Mouse (Mus musculus): ENCODE data around the gene Snrnp35. TPM values are rescaled to one million over a fixed set of nuclear protein-coding genes. Genes with fewer than 3 reads are reported as not detected.
A peak's percentile ranks its signal among the peaks of the same experiment; 100 is the strongest.

The Snrnp35 gene
- polyA plus RNA-seq, 1 experiment from 2014 or later: 10.8 TPM

- no peaks in the 10 kb centered on the region for H3K9me3 ChIP-seq (replicated peaks)
- H3K4me1 ChIP-seq (replicated peaks): peaks cover 50% of the 10 kb centered on the region
- H3K4me2 ChIP-seq: peak overlapping the region; percentile 76
- peak overlapping the region; percentile 58 for H3K9ac ChIP-seq
- H3K4me3 ChIP-seq (replicated peaks): peak overlapping the region; percentile 97
- H3K27me3 ChIP-seq: 0 out of 2 replicates have a peak, but pooled peaks cover 7% of the 10 kb centered on the region
- peaks cover 28% of the 10 kb centered on the region for H3K36me3 ChIP-seq (replicated peaks)
- 70% methylated on average over 4 of the region's 4 CpGs for WGBS (ENCODE audit: insufficient replicate concordance)
- H3K27ac ChIP-seq (replicated peaks): peak overlapping the region; percentile 93; the same call in 1 of the 2 replicates
- ATAC-seq (ENCODE audit: insufficient read depth): no peak
These were observed 57.0 kb downstream of the Snrnp35 start for GRCm38 (mm10) chr5:124539905-124540304.

DNA sequence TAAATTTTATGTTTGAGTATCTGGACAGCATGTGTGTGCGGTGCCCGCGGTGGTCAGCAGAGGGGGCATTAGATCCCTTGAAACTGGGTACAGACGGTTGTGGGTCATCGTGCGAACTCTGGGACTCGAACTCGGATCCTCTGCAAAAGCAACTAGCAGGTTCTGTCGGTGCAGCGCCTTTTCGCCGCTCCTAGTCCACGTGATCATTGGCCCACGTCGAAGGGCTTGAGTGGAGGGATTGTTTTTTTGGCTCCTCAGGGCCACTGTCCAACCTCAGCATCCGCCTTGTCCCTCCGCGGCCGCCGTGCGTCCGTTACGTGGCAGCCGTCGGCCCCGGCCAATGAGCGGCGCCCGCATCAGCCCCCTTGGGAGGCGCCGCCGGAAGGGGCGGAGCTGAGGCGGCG lies 57.5 kb downstream of the Snrnp35 start, which contains the start of gene Tmed2:
TSS of gene Tmed2 (plus strand) at position 313 of the 404 bp plus-strand sequence.
- WGBS (ENCODE audit: insufficient replicate concordance): under 1% methylated on average over 35 of the region's 35 CpGs
- Histone ChIP-seq H3K36me3 (replicated peaks) (peaks cover 33% of the 10 kb centered on the region), H3K4me3 (replicated peaks) (peak within 1 kb of the TSS; percentile 97), H3K27me3 (0 out of 2 replicates have a peak, but pooled peaks cover 7% of the 10 kb centered on the region), H3K27ac (replicated peaks) (peak within 1 kb of the TSS; percentile 93), H3K4me1 (replicated peaks) (peaks cover 46% of the 10 kb centered on the region), H3K9me3 (replicated peaks) (no peaks in the 10 kb centered on the region), H3K4me2 (peak within 1 kb of the TSS; percentile 82), H3K9ac (peak within 1 kb of the TSS; percentile 91)
- peak; percentile 93 for ATAC-seq (ENCODE audit: insufficient read depth)

Other genes with a start within 250 kb of the Snrnp35 start
- 1.5 and 2.2 TPM in 2 replicates for gene Pitpnm2, start 233.4 kb upstream of the Snrnp35 start, polyA plus RNA-seq (2015; fragmentation: Nextera tagmentation; extraction: Ambion mirVana)
- 4.9 and 5.0 TPM in 2 replicates for gene Mphosph9, start 155.2 kb upstream of the Snrnp35 start, polyA plus RNA-seq (2015; fragmentation: Nextera tagmentation; extraction: Ambion mirVana)
- gene 2810006K23Rik, start 155.0 kb upstream of the Snrnp35 start, polyA plus RNA-seq (2015; fragmentation: Nextera tagmentation; extraction: Ambion mirVana): 5.9 and 6.4 TPM in 2 replicates
- gene Cdk2ap1, start 120.1 kb upstream of the Snrnp35 start, polyA plus RNA-seq (2015; fragmentation: Nextera tagmentation; extraction: Ambion mirVana): 31.1 and 51.4 TPM in 2 replicates
- 35.0 and 35.3 TPM in 2 replicates for gene Sbno1, start 57.1 kb upstream of the Snrnp35 start, polyA plus RNA-seq (2015; fragmentation: Nextera tagmentation; extraction: Ambion mirVana)
- 60.1 and 67.9 TPM in 2 replicates for gene Kmt5a, start 43.2 kb upstream of the Snrnp35 start, polyA plus RNA-seq (2015; fragmentation: Nextera tagmentation; extraction: Ambion mirVana)
- gene Rilpl2, start 4.8 kb upstream of the Snrnp35 start, polyA plus RNA-seq (2015; fragmentation: Nextera tagmentation; extraction: Ambion mirVana): 8.9 and 9.5 TPM in 2 replicates
- 1.9 and 2.1 TPM in 2 replicates for gene Rilpl1, start 48.3 kb downstream of the Snrnp35 start, polyA plus RNA-seq (2015; fragmentation: Nextera tagmentation; extraction: Ambion mirVana)
- gene Tmed2, start 57.6 kb downstream of the Snrnp35 start, polyA plus RNA-seq (2015; fragmentation: Nextera tagmentation; extraction: Ambion mirVana): 321 and 337 TPM in 2 replicates
- gene Ddx55, start 69.7 kb downstream of the Snrnp35 start, polyA plus RNA-seq (2015; fragmentation: Nextera tagmentation; extraction: Ambion mirVana): 5.1 and 5.8 TPM in 2 replicates
- gene Eif2b1, start 96.0 kb downstream of the Snrnp35 start, polyA plus RNA-seq (2015; fragmentation: Nextera tagmentation; extraction: Ambion mirVana): 39.0 and 41.5 TPM in 2 replicates
- 19.4 and 20.0 TPM in 2 replicates for gene Gtf2h3, start 96.0 kb downstream of the Snrnp35 start, polyA plus RNA-seq (2015; fragmentation: Nextera tagmentation; extraction: Ambion mirVana)
- 13.1 and 14.3 TPM in 2 replicates for gene Atp6v0a2, start 145.4 kb downstream of the Snrnp35 start, polyA plus RNA-seq (2015; fragmentation: Nextera tagmentation; extraction: Ambion mirVana)
- gene Dnah10, start 242.0 kb downstream of the Snrnp35 start, polyA plus RNA-seq (2015; fragmentation: Nextera tagmentation; extraction: Ambion mirVana): not detected in 2 replicates